Mouse (Mus musculus) forebrain, embryonic 11.5 days (tissue): ENCODE measurements around the gene Id4. TPM values are rescaled to one million over a fixed set of nuclear protein-coding genes. Genes with fewer than 3 reads are reported as not detected.

Experiments
- ATAC-seq: fragments of 200-750 bp; cut with Nextera tagmentation; replicated peaks from 2 replicates; pipeline ENCODE4 v1.8.0; 2017; ENCODE audit warnings: moderate TSS enrichment; ENCODE audit not compliant: low FRiP score
- DNase-seq: peaks from one replicate; pipeline ENCODE4 v3.0.0-alpha.2; 2017; ENCODE audit warnings: low spot score
- H3K27ac ChIP-seq: fragments of 300-500 bp; sonication (generic); 2 replicates; pipeline ENCODE4 v1.5.1; 2014; ENCODE audit warnings: low read depth, low read length
- H3K27me3 ChIP-seq: fragments of 300-500 bp; sonication (generic); 2 replicates; pipeline ENCODE4 v1.6.1; 2014; ENCODE audit warnings: mild to moderate bottlenecking, low read length, mixed read lengths; ENCODE audit not compliant: control insufficient read depth, insufficient read depth
- H3K36me3 ChIP-seq: fragments of 300-500 bp; sonication (generic); 2 replicates; pipeline ENCODE4 v1.6.1; 2014; ENCODE audit warnings: mild to moderate bottlenecking, low read length, moderate library complexity, mixed read lengths; ENCODE audit not compliant: control insufficient read depth, insufficient read depth
- H3K4me1 ChIP-seq: fragments of 300-500 bp; sonication (generic); replicated peaks from 2 replicates; pipeline ENCODE4 v1.6.1; 2014; ENCODE audit warnings: low read length, mixed read lengths; ENCODE audit not compliant: control insufficient read depth, insufficient read depth
- H3K4me2 ChIP-seq: fragments of 300-500 bp; sonication (generic); 2 replicates; pipeline ENCODE4 v1.6.1; 2014; ENCODE audit warnings: low read depth, mild to moderate bottlenecking, low read length, moderate library complexity, mixed read lengths; ENCODE audit not compliant: severe bottlenecking
- H3K4me3 ChIP-seq: fragments of 300-500 bp; sonication (generic); 2 replicates; pipeline ENCODE4 v1.5.1; 2014; ENCODE audit warnings: low read depth, low read length
- H3K9ac ChIP-seq: fragments of 300-500 bp; sonication (generic); 2 replicates; pipeline ENCODE4 v1.6.1; 2014; ENCODE audit warnings: low read length
- H3K9me3 ChIP-seq: fragments of 300-500 bp; sonication (generic); 2 replicates; pipeline ENCODE4 v1.6.1; 2016; ENCODE audit warnings: low read length, mixed read lengths; ENCODE audit not compliant: control insufficient read depth
- WGBS: fragments of 180-500 bp; shearing (Covaris S2); extraction: QIAGEN DNeasy Blood & Tissue Kit; methylation state at CpG from one replicate; pipeline ENCODE4 v1.1.7; 2014; 5-methylcytosine and 5-hydroxymethylcytosine counted together
- polyA plus RNA-seq: library from polyadenylated mRNA; unstranded; fragments of >200 nt; fragmentation: Nextera tagmentation; extraction: Ambion mirVana; gene quantifications from 2 replicates; pipeline ENCODE4 v1.2.1, GENCODE M21; 2014

Gene Id4
- polyA plus RNA-seq, 1 experiment from 2014 or later: 187 TPM

- Histone ChIP-seq H3K4me1 (peaks cover 2% of the 10 kb centered on the region; the same call in 1 of the 2 replicates), H3K4me2 (no peak overlapping the region), H3K27ac (no peak overlapping the region), H3K9me3 (no peaks in the 10 kb centered on the region), H3K36me3 (no peaks in the 10 kb centered on the region), H3K9ac (no peak overlapping the region), H3K27me3 (no peaks in the 10 kb centered on the region), H3K4me3 (no peak overlapping the region)
- ATAC-seq: no peak
- 91% methylated on average over 7 of the region's 7 CpGs for WGBS
- no peak for DNase-seq
Observed at GRCm38 (mm10) chr13:48276981-48277380, 16.0 kb downstream of the Id4 start.

- 76% methylated on average over 9 of the region's 9 CpGs for WGBS
- no peaks in the 10 kb centered on the region for H3K9me3 ChIP-seq
- no peak overlapping the region for H3K27ac ChIP-seq
- no peak overlapping the region for H3K9ac ChIP-seq
- H3K36me3 ChIP-seq: no peaks in the 10 kb centered on the region
- H3K4me3 ChIP-seq: no peak overlapping the region
- ATAC-seq (no peak), DNase-seq (no peak)
- H3K27me3 ChIP-seq: no peaks in the 10 kb centered on the region
- H3K4me2 ChIP-seq: no peak overlapping the region
- no peaks in the 10 kb centered on the region for H3K4me1 ChIP-seq
Observed at GRCm38 (mm10) chr13:48284426-48284825, 23.4 kb downstream of the Id4 start.

- Histone ChIP-seq H3K27ac (no peak overlapping the region), H3K4me3 (no peak overlapping the region), H3K36me3 (no peaks in the 10 kb centered on the region), H3K9me3 (no peaks in the 10 kb centered on the region), H3K27me3 (no peaks in the 10 kb centered on the region), H3K9ac (no peak overlapping the region), H3K4me1 (0 out of 2 replicates have a peak, but pooled peaks cover under 1% of the 10 kb centered on the region), H3K4me2 (no peak overlapping the region)
- ATAC-seq: no peak
- 76% methylated on average over 9 of the region's 9 CpGs for WGBS
- no peak for DNase-seq
Observed at GRCm38 (mm10) chr13:48284918-48285693, 24.1 kb downstream of the Id4 start.

DNA sequence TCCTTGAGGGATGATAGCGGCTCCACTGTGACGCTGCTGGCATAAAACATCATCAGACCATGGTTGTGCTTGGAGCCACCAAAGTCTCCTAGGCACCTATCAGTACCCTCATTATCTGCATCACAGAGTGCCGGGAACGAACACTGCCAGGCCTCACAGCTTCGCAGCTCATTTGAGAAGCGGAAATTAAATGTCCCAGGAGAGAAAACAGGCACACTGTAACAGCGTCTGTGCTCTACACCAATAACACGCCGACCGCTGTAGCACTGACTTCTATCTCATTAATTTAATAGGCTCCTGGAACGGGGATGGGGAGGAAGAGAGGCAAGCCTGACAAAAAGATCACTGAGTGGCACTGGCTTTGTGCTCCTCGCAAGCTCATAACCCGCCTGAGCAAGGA is 29.4 kb downstream of the Id4 start:
- H3K4me2 ChIP-seq: no peak overlapping the region
- no peak for DNase-seq
- WGBS: 50% methylated on average over 13 of the region's 13 CpGs

DNA sequence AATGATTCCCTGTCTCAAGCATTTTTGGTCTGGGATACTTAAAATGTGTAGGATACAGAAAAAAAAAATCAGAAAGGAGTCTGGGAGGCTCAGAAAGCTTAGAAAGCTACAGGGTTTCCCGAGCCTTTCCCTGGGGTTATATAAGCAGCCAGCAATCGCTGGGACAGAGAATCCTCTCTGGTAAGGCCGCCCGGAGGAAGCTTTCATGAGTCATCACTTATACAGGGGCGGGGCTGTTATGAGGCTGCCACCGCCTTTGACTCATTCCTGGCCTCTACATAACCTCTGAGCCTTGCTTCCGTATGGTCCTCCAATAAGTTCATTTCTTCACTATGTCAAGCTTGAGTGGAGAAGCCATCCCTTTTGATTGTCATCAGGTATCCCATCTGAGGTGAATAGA is 53.5 kb downstream of the Id4 start:
- Histone ChIP-seq H3K9ac (no peak overlapping the region), H3K4me2 (no peak overlapping the region), H3K4me1 (peaks cover 10% of the 10 kb centered on the region), H3K9me3 (no peaks in the 10 kb centered on the region), H3K27ac (no peak overlapping the region), H3K27me3 (peaks cover 11% of the 10 kb centered on the region; the same call in 1 of the 2 replicates), H3K36me3 (no peaks in the 10 kb centered on the region), H3K4me3 (no peak overlapping the region)
- DNase-seq (no peak), ATAC-seq (no peak)
- 83% methylated on average over 7 of the region's 7 CpGs for WGBS

More for the DNA sequence above, 29.4 kb downstream of the Id4 start:
- Histone ChIP-seq H3K9me3 (no peaks in the 10 kb centered on the region), H3K4me1 (0 out of 2 replicates have a peak, but pooled peaks cover 2% of the 10 kb centered on the region), H3K27me3 (no peaks in the 10 kb centered on the region), H3K4me3 (no peak overlapping the region), H3K9ac (no peak overlapping the region), H3K36me3 (no peaks in the 10 kb centered on the region), H3K27ac (peak overlapping the region; percentile 51; the same call in 1 of the 2 replicates)
- peak; percentile 36; the same call in 1 of the 2 replicates for ATAC-seq
